Mouse (Mus musculus) induced T-regulatory cell, adult 2 months (primary cell): ENCODE data around the gene Eed.

ENCODE experiments used
- DNase-seq: peaks from one replicate; pipeline ENCODE4 v3.0.0-alpha.2; 2012; ENCODE audit warnings: low read depth

The Eed gene

DNA sequence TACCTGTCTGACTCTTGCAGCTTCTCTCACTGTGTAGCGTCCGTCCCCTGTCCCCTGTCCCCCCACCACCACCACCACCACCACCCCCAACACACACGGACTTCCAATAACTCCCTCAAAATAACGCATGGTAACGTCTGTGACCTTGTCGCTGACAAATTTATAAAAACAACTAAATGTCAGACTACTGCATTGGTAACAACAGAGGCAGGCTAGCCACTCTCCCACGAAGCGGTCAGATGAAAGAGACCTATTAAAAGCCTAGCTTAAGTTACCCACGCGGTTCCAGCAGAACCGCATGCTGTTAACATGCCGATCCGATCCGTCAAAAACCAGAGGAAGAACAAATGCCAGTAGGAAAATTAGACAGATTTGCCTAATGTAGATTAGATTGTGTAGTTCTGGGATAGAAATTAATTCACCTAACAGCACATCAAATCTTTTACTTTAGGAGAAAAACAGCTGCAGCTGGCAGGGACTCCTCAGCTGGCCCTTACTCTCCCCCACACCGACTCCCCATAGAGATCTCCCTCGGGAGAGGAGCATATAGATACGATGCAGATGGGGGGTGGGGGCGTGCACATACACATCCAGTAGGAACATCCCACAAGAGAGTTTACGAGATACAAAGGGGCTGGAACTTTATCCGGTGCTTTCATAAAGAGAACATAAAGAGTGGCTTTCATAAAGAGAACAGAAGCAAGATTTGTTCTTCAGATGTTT lies 71.7 kb downstream of the Eed start:
- DNase-seq: no peak

DNA sequence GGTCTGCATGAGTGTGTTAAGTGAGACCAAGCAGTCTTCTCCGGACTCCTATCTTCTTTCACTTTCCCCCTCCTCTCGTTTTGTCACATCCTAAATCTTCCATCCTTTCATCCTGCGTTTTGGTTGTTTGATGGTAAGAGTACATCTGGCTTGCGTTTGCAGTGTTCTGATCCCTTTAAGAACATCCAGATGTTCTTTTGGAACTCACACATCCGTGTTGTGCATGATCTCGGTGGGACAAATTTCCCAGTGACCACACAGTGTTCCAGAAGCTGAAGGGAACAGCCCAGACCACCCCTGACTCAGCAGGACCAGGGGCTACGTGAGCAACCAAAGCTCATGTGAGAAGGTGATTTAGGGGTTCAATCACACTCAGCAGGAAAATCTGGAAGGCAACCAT lies 72.4 kb downstream of the Eed start:
- no peak for DNase-seq

DNA sequence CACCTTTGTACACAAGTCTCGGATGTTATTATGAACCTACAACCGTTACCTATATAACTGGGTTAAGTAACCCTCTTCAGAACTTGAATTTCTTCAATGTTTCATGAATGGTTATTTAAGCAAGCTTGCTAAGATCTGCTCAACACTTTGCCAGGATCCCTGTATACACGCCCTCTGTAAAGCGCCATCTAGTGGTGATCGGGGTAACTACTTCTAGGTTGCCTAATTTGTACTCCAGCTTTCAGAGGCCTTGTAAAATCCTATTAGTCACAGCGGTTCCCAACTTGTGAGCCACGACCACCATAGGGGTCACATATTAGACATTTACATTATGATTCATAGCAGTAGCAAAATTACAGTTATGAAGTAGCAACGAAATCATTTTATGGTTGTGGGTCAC lies 72.8 kb downstream of the Eed start:
- peak; percentile 79 for DNase-seq
